Mouse (Mus musculus): Measurements from ENCODE around the gene Sox14.

Gene Sox14

GRCm38 (mm10) chr9:99848327-99848726 is 27.6 kb downstream of the Sox14 start:
- peak in 1 of 2 experiments; percentile 49 for DNase-seq

GRCm38 (mm10) chr9:99846820-99847219 is 29.1 kb downstream of the Sox14 start:
- DNase-seq, result peak in 1 of 2 experiments; percentile 72

GRCm38 (mm10) chr9:99839367-99839766 is 36.6 kb downstream of the Sox14 start:
- no peak for DNase-seq

DNA sequence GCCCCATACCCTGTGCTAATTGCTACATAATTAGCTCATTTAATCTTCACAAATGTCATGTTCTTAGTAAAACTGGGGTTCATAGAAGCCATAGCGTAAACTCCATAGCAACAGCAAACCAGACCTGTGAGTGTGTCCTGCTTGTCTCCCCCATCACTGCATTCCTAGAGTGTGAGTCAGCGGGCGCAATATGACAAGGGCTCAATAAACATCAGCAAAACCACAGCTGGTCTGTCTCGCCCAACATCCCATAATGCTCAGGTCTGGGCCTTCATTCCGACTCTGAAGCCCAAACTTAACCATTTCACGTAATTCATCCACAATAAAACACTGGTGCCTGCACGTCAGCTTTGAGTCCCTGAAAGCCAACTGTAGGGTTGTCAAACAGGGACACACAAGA is 37.1 kb downstream of the Sox14 start:
- peak; percentile 11 to 48 for DNase-seq

DNA sequence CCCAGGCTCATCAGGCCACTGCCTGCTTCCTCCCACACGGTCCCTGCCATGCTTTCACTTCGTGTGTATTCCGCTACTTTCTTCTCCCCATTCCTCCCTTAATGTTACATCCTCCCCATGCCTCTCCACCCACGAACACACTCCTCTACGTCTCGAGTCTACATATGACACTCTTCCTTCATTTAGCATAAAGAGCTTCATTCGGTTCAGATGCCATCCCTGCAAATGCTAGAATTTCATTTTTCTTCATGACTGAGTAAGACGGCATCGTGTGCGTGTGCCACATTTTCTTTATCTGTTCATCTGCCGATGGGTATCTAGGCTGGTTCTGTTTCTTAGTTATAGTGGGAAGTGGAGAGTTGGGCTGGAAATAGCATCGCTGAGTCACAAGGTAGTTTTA is 39.3 kb downstream of the Sox14 start:
- DNase-seq, result no peak

GRCm38 (mm10) chr9:99835624-99836430 is 40.1 kb downstream of the Sox14 start:
- no peak for DNase-seq

Data from lung, postnatal 4 days (tissue).